Mouse (Mus musculus): ENCODE results near the gene Ythdf2. TPM values are rescaled to one million over a fixed set of nuclear protein-coding genes. Genes with fewer than 3 reads are reported as not detected.

Ythdf2 gene
- total and polyA plus RNA-seq, 2 experiments from 2014 or later, result 28.7 to 52.4 TPM

DNA sequence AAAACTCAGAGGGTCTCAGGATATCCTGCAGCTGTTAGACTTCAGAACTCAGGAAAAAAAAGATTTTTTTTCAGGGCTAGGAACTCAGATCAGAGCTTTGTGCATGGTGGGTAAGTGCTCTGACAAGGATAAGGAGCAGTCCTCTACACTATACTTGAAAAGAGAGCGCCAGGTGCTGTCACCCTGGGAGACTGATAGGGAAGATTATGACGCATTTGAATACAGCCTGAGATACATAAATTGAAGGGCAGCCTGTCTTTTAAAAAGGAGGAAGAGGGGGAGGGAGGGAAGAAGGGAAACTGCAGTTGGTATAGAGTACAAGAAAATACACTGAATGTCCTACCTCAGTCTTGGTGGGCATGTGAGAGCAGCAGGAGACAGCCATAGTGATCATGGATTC, 41.5 kb upstream of the Ythdf2 start:
- Histone ChIP-seq H3K4me3 (ENCODE audit: low read depth, low read length) (no peak overlapping the region), H3K36me3 (replicated peaks; ENCODE audit: control insufficient read depth, insufficient read depth, low read length) (peaks cover 28% of the 10 kb centered on the region), H3K27ac (ENCODE audit: low read depth) (peak overlapping the region; percentile 59), H3K4me2 (ENCODE audit: low read depth, low read length) (no peak overlapping the region), H3K9ac (replicated peaks; ENCODE audit: low read depth, low read length) (no peak overlapping the region), H3K4me1 (ENCODE audit: control insufficient read depth, insufficient read depth) (peaks cover 8% of the 10 kb centered on the region), H3K9me3 (replicated peaks; ENCODE audit: control insufficient read depth, low read length) (no peaks in the 10 kb centered on the region), H3K27me3 (ENCODE audit: control insufficient read depth, insufficient read depth, low read length) (no peaks in the 10 kb centered on the region)
- 34% methylated on average over 2 of the region's 2 CpGs for WGBS
- ATAC-seq (ENCODE audit: insufficient read depth, low read depth) (no peak), DNase-seq (ENCODE audit: low spot score) (no peak)
- TF ChIP-seq EP300 (IDR thresholded peaks at IDR 0.05; ENCODE audit: low read depth) (no peak), CTCF (IDR thresholded peaks at IDR 0.05; ENCODE audit: low read depth) (no peak)

DNA sequence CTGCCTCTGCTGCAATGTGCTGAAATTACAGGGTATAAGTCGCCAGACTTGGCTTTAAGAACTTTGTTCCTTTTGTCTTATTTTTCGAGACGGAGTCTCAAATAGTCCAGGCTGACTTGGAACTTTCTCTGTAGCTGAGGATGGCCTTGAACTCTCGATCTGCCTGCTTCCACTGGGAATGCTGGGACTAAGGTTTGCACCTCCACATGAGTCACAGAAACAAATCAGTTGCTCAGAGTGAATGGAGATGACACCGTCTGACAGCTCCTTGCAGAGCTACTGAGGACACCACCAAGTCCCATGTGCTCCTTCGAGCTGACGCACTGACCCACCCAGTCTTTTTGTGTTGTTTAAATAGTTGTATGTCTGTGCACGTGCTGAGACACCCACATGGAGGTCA, 41.0 kb upstream of the Ythdf2 start:
- no peak for ATAC-seq (ENCODE audit: insufficient read depth, low read depth)
- Histone ChIP-seq H3K4me2 (ENCODE audit: low read depth, low read length) (no peak overlapping the region), H3K27me3 (ENCODE audit: control insufficient read depth, insufficient read depth, low read length) (no peaks in the 10 kb centered on the region), H3K4me1 (ENCODE audit: control insufficient read depth, insufficient read depth) (peaks cover 5% of the 10 kb centered on the region; the same call in 1 of the 2 replicates), H3K9ac (replicated peaks; ENCODE audit: low read depth, low read length) (no peak overlapping the region), H3K36me3 (replicated peaks; ENCODE audit: control insufficient read depth, insufficient read depth, low read length) (peaks cover 30% of the 10 kb centered on the region), H3K9me3 (replicated peaks; ENCODE audit: control insufficient read depth, low read length) (no peaks in the 10 kb centered on the region), H3K27ac (ENCODE audit: low read depth) (no peak overlapping the region), H3K4me3 (ENCODE audit: low read depth, low read length) (no peak overlapping the region)
- no peak for DNase-seq (ENCODE audit: low spot score)
- WGBS, result 75% methylated on average over 8 of the region's 8 CpGs
- TF ChIP-seq EP300 (IDR thresholded peaks at IDR 0.05; ENCODE audit: low read depth) (no peak), CTCF (IDR thresholded peaks at IDR 0.05; ENCODE audit: low read depth) (no peak)

DNA sequence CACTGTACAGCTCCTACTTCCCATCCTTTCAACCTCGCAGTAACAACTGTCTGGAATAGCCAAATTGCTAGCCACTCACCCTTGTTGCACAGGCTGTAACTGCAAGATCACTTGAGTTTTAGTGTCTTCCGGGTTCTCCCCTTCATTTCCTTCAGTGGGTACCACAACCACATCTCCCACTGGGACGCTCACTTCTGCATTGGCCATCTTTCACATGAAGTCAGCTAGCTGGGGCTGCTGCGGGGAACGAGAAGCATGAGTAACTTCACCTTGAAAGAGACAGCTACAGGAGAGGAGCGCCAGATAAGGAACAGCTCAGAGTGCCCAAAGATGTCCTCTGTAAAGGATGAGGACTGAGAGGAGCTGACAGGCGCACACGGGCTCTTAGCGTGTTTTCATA, 39.5 kb upstream of the Ythdf2 start:
- Histone ChIP-seq H3K27me3 (ENCODE audit: control insufficient read depth, insufficient read depth, low read length) (no peaks in the 10 kb centered on the region), H3K27ac (ENCODE audit: low read depth) (no peak overlapping the region), H3K36me3 (replicated peaks; ENCODE audit: control insufficient read depth, insufficient read depth, low read length) (peaks cover 32% of the 10 kb centered on the region), H3K4me3 (ENCODE audit: low read depth, low read length) (no peak overlapping the region), H3K9me3 (replicated peaks; ENCODE audit: control insufficient read depth, low read length) (no peaks in the 10 kb centered on the region), H3K4me1 (ENCODE audit: control insufficient read depth, insufficient read depth) (peaks cover 10% of the 10 kb centered on the region; the same call in 1 of the 2 replicates), H3K9ac (replicated peaks; ENCODE audit: low read depth, low read length) (no peak overlapping the region), H3K4me2 (ENCODE audit: low read depth, low read length) (no peak overlapping the region)
- WGBS, result 80% methylated on average over 9 of the region's 9 CpGs
- ATAC-seq (ENCODE audit: insufficient read depth, low read depth) (no peak), DNase-seq (ENCODE audit: low spot score) (no peak)
- TF ChIP-seq CTCF (IDR thresholded peaks at IDR 0.05; ENCODE audit: low read depth) (no peak), EP300 (IDR thresholded peaks at IDR 0.05; ENCODE audit: low read depth) (no peak)

GRCm38 (mm10) chr4:132247451-132247997, 35.4 kb upstream of the Ythdf2 start:
- peak overlapping the region; percentile 47 for H3K27ac ChIP-seq (ENCODE audit: low read depth)
- H3K9me3 ChIP-seq (replicated peaks; ENCODE audit: control insufficient read depth, low read length), result no peaks in the 10 kb centered on the region
- peaks cover 5% of the 10 kb centered on the region; the same call in 1 of the 2 replicates for H3K4me1 ChIP-seq (ENCODE audit: control insufficient read depth, insufficient read depth)
- TF ChIP-seq EP300 (IDR thresholded peaks at IDR 0.05; ENCODE audit: low read depth) (no peak), CTCF (IDR thresholded peaks at IDR 0.05; ENCODE audit: low read depth) (no peak)
- no peaks in the 10 kb centered on the region for H3K27me3 ChIP-seq (ENCODE audit: control insufficient read depth, insufficient read depth, low read length)
- peaks cover 56% of the 10 kb centered on the region for H3K36me3 ChIP-seq (replicated peaks; ENCODE audit: control insufficient read depth, insufficient read depth, low read length)
- H3K4me2 ChIP-seq (ENCODE audit: low read depth, low read length), result no peak overlapping the region
- 67% methylated on average over 5 of the region's 5 CpGs for WGBS
- ATAC-seq (ENCODE audit: insufficient read depth, low read depth) (no peak; the same call in 1 of the 2 replicates), DNase-seq (ENCODE audit: low spot score) (no peak)
- no peak overlapping the region for H3K9ac ChIP-seq (replicated peaks; ENCODE audit: low read depth, low read length)
- no peak overlapping the region for H3K4me3 ChIP-seq (ENCODE audit: low read depth, low read length)

- TF ChIP-seq EP300 (IDR thresholded peaks at IDR 0.05; ENCODE audit: low read depth) (no peak), CTCF (IDR thresholded peaks at IDR 0.05; ENCODE audit: low read depth) (no peak)
- ATAC-seq (ENCODE audit: insufficient read depth, low read depth) (no peak), DNase-seq (ENCODE audit: low spot score) (no peak)
- no peak overlapping the region for H3K4me2 ChIP-seq (ENCODE audit: low read depth, low read length)
- 86% methylated on average over 3 of the region's 3 CpGs for WGBS
- no peaks in the 10 kb centered on the region for H3K27me3 ChIP-seq (ENCODE audit: control insufficient read depth, insufficient read depth, low read length)
- peaks cover 5% of the 10 kb centered on the region; the same call in 1 of the 2 replicates for H3K4me1 ChIP-seq (ENCODE audit: control insufficient read depth, insufficient read depth)
- no peak overlapping the region for H3K9ac ChIP-seq (replicated peaks; ENCODE audit: low read depth, low read length)
- no peaks in the 10 kb centered on the region for H3K9me3 ChIP-seq (replicated peaks; ENCODE audit: control insufficient read depth, low read length)
- H3K36me3 ChIP-seq (replicated peaks; ENCODE audit: control insufficient read depth, insufficient read depth, low read length), result peaks cover 63% of the 10 kb centered on the region
- peak overlapping the region; percentile 16; the same call in 1 of the 2 replicates for H3K27ac ChIP-seq (ENCODE audit: low read depth)
- H3K4me3 ChIP-seq (ENCODE audit: low read depth, low read length), result no peak overlapping the region
Observed at GRCm38 (mm10) chr4:132245643-132246042, 33.5 kb upstream of the Ythdf2 start.

DNA sequence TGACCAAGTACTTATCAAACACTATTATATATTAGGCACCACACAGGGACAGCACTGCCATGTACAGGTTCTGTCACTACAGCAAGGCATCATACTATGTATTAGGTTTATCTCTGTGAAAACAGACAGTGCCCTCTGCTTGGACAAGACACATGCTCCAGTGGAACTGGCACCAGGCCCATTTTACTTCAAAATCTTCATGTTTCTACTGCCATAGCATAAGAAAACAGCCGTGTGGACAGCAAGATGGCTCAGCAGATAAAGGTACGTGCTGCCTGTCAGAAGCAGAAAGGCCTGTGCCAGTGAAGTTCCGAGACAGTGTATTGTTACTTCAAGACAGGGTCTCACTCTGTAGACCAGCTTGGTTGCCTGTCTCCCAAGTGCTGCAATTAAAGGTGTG, 29.1 kb upstream of the Ythdf2 start:
- DNase-seq (ENCODE audit: low spot score), result no peak
- Histone ChIP-seq H3K4me2 (ENCODE audit: low read depth, low read length) (no peak overlapping the region), H3K27me3 (ENCODE audit: control insufficient read depth, insufficient read depth, low read length) (no peaks in the 10 kb centered on the region), H3K27ac (ENCODE audit: low read depth) (no peak overlapping the region), H3K4me1 (ENCODE audit: control insufficient read depth, insufficient read depth) (no peaks in the 10 kb centered on the region), H3K4me3 (ENCODE audit: low read depth, low read length) (no peak overlapping the region), H3K9ac (replicated peaks; ENCODE audit: low read depth, low read length) (no peak overlapping the region), H3K9me3 (replicated peaks; ENCODE audit: control insufficient read depth, low read length) (no peaks in the 10 kb centered on the region), H3K36me3 (replicated peaks; ENCODE audit: control insufficient read depth, insufficient read depth, low read length) (peaks cover 74% of the 10 kb centered on the region)
- WGBS, result 67% methylated on average over 3 of the region's 3 CpGs
- TF ChIP-seq CTCF (IDR thresholded peaks at IDR 0.05; ENCODE audit: low read depth), result no peak
- TF ChIP-seq EP300 (IDR thresholded peaks at IDR 0.05; ENCODE audit: low read depth), result no peak
- no peak for ATAC-seq (ENCODE audit: insufficient read depth, low read depth)

Data from heart, postnatal 0 days (tissue).